Mouse (Mus musculus) kidney, postnatal 0 days (tissue): ENCODE data around the gene Ccl6. TPM values are rescaled to one million over a fixed set of nuclear protein-coding genes. Genes with fewer than 3 reads are reported as not detected.
A peak's percentile ranks its signal among the peaks of the same experiment; 100 is the strongest.

Experiments
- ATAC-seq: fragments of 200-750 bp; cut with Nextera tagmentation; replicated peaks from 2 replicates; pipeline ENCODE4 v1.8.0; 2017; ENCODE audit warnings: low read depth, moderate number of reproducible peaks, moderate TSS enrichment, moderate library complexity; ENCODE audit not compliant: low FRiP score
- DNase-seq: peaks from one replicate; pipeline ENCODE4 v3.0.0-alpha.2; 2016; ENCODE audit warnings: low spot score
- H3K27ac ChIP-seq: fragments of 300-500 bp; sonication (generic); 2 replicates; pipeline ENCODE4 v1.5.1; 2014; ENCODE audit warnings: mild to moderate bottlenecking
- H3K27me3 ChIP-seq: fragments of 300-500 bp; sonication (generic); 2 replicates; pipeline ENCODE4 v1.6.1; 2014; ENCODE audit warnings: low read length, mixed read lengths; ENCODE audit not compliant: insufficient read depth
- H3K36me3 ChIP-seq: fragments of 300-500 bp; sonication (generic); 2 replicates; pipeline ENCODE4 v1.6.1; 2014; ENCODE audit warnings: low read length, mixed read lengths; ENCODE audit not compliant: insufficient read depth
- H3K4me1 ChIP-seq: fragments of 300-500 bp; sonication (generic); replicated peaks from 2 replicates; pipeline ENCODE4 v1.6.1; 2014; ENCODE audit warnings: antibody characterized with exemption, low read length, mixed read lengths; ENCODE audit not compliant: insufficient read depth
- H3K4me2 ChIP-seq: fragments of 300-500 bp; sonication (generic); 2 replicates; pipeline ENCODE4 v1.6.1; 2014; ENCODE audit warnings: mild to moderate bottlenecking, low read length, moderate library complexity, mixed read lengths
- H3K4me3 ChIP-seq: fragments of 300-500 bp; sonication (generic); replicated peaks from 2 replicates; pipeline ENCODE4 v1.5.1; 2014; ENCODE audit warnings: low read depth, low read length
- H3K9ac ChIP-seq: fragments of 300-500 bp; sonication (generic); 2 replicates; pipeline ENCODE4 v1.6.1; 2014; ENCODE audit warnings: low read depth, low read length
- H3K9me3 ChIP-seq: fragments of 300-500 bp; sonication (generic); replicated peaks from 2 replicates; pipeline ENCODE4 v1.6.1; 2016; ENCODE audit warnings: low read length, inconsistent platforms, mixed read lengths
- CTCF ChIP-seq: IDR thresholded peaks from 2 replicates; pipeline ENCODE4 v1.5.1; 2016; ENCODE audit warnings: antibody characterized with exemption, low read depth, mild to moderate bottlenecking, moderate library complexity
- WGBS: fragments of 180-500 bp; shearing (Covaris S2); extraction: QIAGEN DNeasy Blood & Tissue Kit; methylation state at CpG from one replicate; pipeline ENCODE4 v1.1.7; 2014; 5-methylcytosine and 5-hydroxymethylcytosine counted together
- polyA plus RNA-seq: library from polyadenylated mRNA; unstranded; fragments of >200 nt; fragmentation: Nextera tagmentation; extraction: Ambion mirVana; gene quantifications from 2 replicates; pipeline ENCODE4 v1.2.1, GENCODE M21; 2015

Ccl6 gene
- polyA plus RNA-seq, 1 experiment from 2014 or later, result 12.0 TPM

GRCm38 (mm10) chr11:83634425-83634824 lies 41.5 kb upstream of the Ccl6 start:
- no peak for DNase-seq
- no peak overlapping the region for H3K27ac ChIP-seq
- H3K9me3 ChIP-seq, result no peaks in the 10 kb centered on the region
- H3K4me3 ChIP-seq, result no peak overlapping the region
- TF ChIP-seq CTCF, result no peak
- H3K4me2 ChIP-seq, result no peak overlapping the region
- 64% methylated on average over 4 of the region's 4 CpGs for WGBS
- no peak for ATAC-seq
- no peaks in the 10 kb centered on the region for H3K36me3 ChIP-seq
- H3K4me1 ChIP-seq, result no peaks in the 10 kb centered on the region
- no peak overlapping the region for H3K9ac ChIP-seq
- no peaks in the 10 kb centered on the region for H3K27me3 ChIP-seq

- H3K4me3 ChIP-seq, result no peak overlapping the region
- H3K27ac ChIP-seq, result no peak overlapping the region
- TF ChIP-seq CTCF, result peak; percentile 62
- no peaks in the 10 kb centered on the region for H3K27me3 ChIP-seq
- no peak overlapping the region for H3K4me2 ChIP-seq
- DNase-seq (peak; percentile 13), ATAC-seq (no peak)
- H3K9ac ChIP-seq, result no peak overlapping the region
- H3K4me1 ChIP-seq, result no peaks in the 10 kb centered on the region
- H3K9me3 ChIP-seq, result no peaks in the 10 kb centered on the region
- no peaks in the 10 kb centered on the region for H3K36me3 ChIP-seq
- WGBS, result 61% methylated on average over 4 of the region's 4 CpGs
Observed at GRCm38 (mm10) chr11:83632744-83633143, 39.9 kb upstream of the Ccl6 start.

GRCm38 (mm10) chr11:83631065-83631464 lies 38.2 kb upstream of the Ccl6 start:
- no peak overlapping the region for H3K9ac ChIP-seq
- ATAC-seq (no peak), DNase-seq (no peak)
- 60% methylated on average over 2 of the region's 2 CpGs for WGBS
- no peaks in the 10 kb centered on the region for H3K9me3 ChIP-seq
- H3K27ac ChIP-seq, result no peak overlapping the region
- no peak overlapping the region for H3K4me2 ChIP-seq
- no peaks in the 10 kb centered on the region for H3K27me3 ChIP-seq
- no peak for TF ChIP-seq CTCF
- H3K36me3 ChIP-seq, result no peaks in the 10 kb centered on the region
- H3K4me1 ChIP-seq, result no peaks in the 10 kb centered on the region
- no peak overlapping the region for H3K4me3 ChIP-seq

GRCm38 (mm10) chr11:83630630-83631029 lies 37.7 kb upstream of the Ccl6 start:
- DNase-seq (peak; percentile 21), ATAC-seq (no peak)
- no peaks in the 10 kb centered on the region for H3K27me3 ChIP-seq
- H3K4me2 ChIP-seq, result no peak overlapping the region
- no peak overlapping the region for H3K9ac ChIP-seq
- WGBS, result 93% methylated on average over 1 of the region's 1 CpGs
- TF ChIP-seq CTCF, result no peak
- H3K4me3 ChIP-seq, result no peak overlapping the region
- no peak overlapping the region for H3K27ac ChIP-seq
- no peaks in the 10 kb centered on the region for H3K36me3 ChIP-seq
- H3K4me1 ChIP-seq, result no peaks in the 10 kb centered on the region
- H3K9me3 ChIP-seq, result no peaks in the 10 kb centered on the region

GRCm38 (mm10) chr11:83628808-83629207 lies 35.9 kb upstream of the Ccl6 start:
- H3K4me2 ChIP-seq, result no peak overlapping the region
- no peak for ATAC-seq
- no peaks in the 10 kb centered on the region for H3K27me3 ChIP-seq
- no peak overlapping the region for H3K9ac ChIP-seq
- no peak for DNase-seq
- H3K9me3 ChIP-seq, result no peaks in the 10 kb centered on the region
- no peak for TF ChIP-seq CTCF
- WGBS, result 87% methylated on average over 9 of the region's 9 CpGs
- H3K27ac ChIP-seq, result no peak overlapping the region
- no peaks in the 10 kb centered on the region for H3K4me1 ChIP-seq
- no peak overlapping the region for H3K4me3 ChIP-seq
- H3K36me3 ChIP-seq, result no peaks in the 10 kb centered on the region

GRCm38 (mm10) chr11:83623586-83623985 lies 30.7 kb upstream of the Ccl6 start:
- H3K36me3 ChIP-seq, result no peaks in the 10 kb centered on the region
- TF ChIP-seq CTCF, result no peak
- H3K4me1 ChIP-seq, result no peaks in the 10 kb centered on the region
- H3K4me2 ChIP-seq, result no peak overlapping the region
- no peaks in the 10 kb centered on the region for H3K9me3 ChIP-seq
- H3K27me3 ChIP-seq, result no peaks in the 10 kb centered on the region
- H3K9ac ChIP-seq, result no peak overlapping the region
- no peak overlapping the region for H3K27ac ChIP-seq
- 85% methylated on average over 3 of the region's 3 CpGs for WGBS
- DNase-seq (no peak), ATAC-seq (no peak)
- H3K4me3 ChIP-seq, result no peak overlapping the region

- H3K9ac ChIP-seq, result no peak overlapping the region
- DNase-seq (no peak), ATAC-seq (no peak)
- no peaks in the 10 kb centered on the region for H3K36me3 ChIP-seq
- H3K27me3 ChIP-seq, result no peaks in the 10 kb centered on the region
- H3K9me3 ChIP-seq, result no peaks in the 10 kb centered on the region
- no peak overlapping the region for H3K4me3 ChIP-seq
- H3K4me2 ChIP-seq, result no peak overlapping the region
- TF ChIP-seq CTCF, result no peak
- H3K27ac ChIP-seq, result no peak overlapping the region
- H3K4me1 ChIP-seq, result no peaks in the 10 kb centered on the region
- WGBS, result 97% methylated on average over 1 of the region's 1 CpGs
Observed at GRCm38 (mm10) chr11:83619037-83619436, 26.1 kb upstream of the Ccl6 start.
